Mouse (Mus musculus) MEL (cell line): ENCODE data around the gene Sgcd. TPM values are rescaled to one million over a fixed set of nuclear protein-coding genes. Genes with fewer than 3 reads are reported as not detected.

Experiments
- DNase-seq: peaks from one replicate; pipeline ENCODE4 v3.0.0; 2011; ENCODE audit warnings: low read depth, low spot score
- H3K27ac ChIP-seq: 2 replicates; pipeline ENCODE4 v1.5.1; 2012; ENCODE audit warnings: low read depth, mild to moderate bottlenecking, control low read depth, low read length, moderate library complexity; ENCODE audit not compliant: control insufficient read depth
- H3K27me3 ChIP-seq, 2 experiments: fragments of 150-350 bp in 1 of 2; sonication (generic) in 1 of 2; 2 replicates each; pipeline ENCODE4 v1.6.1; 2012; ENCODE audit warnings: low read length in 2 of 2, mild to moderate bottlenecking in 2 of 2, improper control_type of control experiment in 1 of 2, moderate library complexity in 1 of 2; ENCODE audit not compliant: insufficient read depth in 2 of 2, control insufficient read depth in 1 of 2
- H3K36me3 ChIP-seq, 2 experiments: 2 replicates each; pipeline ENCODE4 v1.6.1; 2012 to 2014; ENCODE audit warnings: low read length in 2 of 2, improper control_type of control experiment in 1 of 2, inconsistent platforms in 1 of 2, mild to moderate bottlenecking in 1 of 2; ENCODE audit not compliant: insufficient read depth in 2 of 2, control insufficient read depth in 1 of 2
- H3K4me1 ChIP-seq, 2 experiments: fragments of 150-350 bp in 1 of 2; sonication (generic) in 1 of 2; 2 replicates each; pipeline ENCODE4 v1.6.1; 2012; ENCODE audit warnings: low read length in 2 of 2, improper control_type of control experiment in 1 of 2, mild to moderate bottlenecking in 1 of 2; ENCODE audit not compliant: insufficient read depth in 2 of 2, control insufficient read depth in 1 of 2
- H3K4me3 ChIP-seq, 2 experiments: fragments of 150-350 bp in 1 of 2; sonication (generic) in 1 of 2; 2 replicates each; pipeline ENCODE4 v1.5.1; 2012; ENCODE audit warnings: low read depth in 2 of 2, low read length in 2 of 2, mild to moderate bottlenecking in 2 of 2, moderate library complexity in 2 of 2, control low read depth in 1 of 2, improper control_type of control experiment in 1 of 2; ENCODE audit not compliant: control insufficient read depth in 1 of 2, insufficient read depth in 1 of 2
- H3K79me2 ChIP-seq: 2 replicates; pipeline ENCODE4 v1.6.1; 2012; ENCODE audit warnings: mild to moderate bottlenecking, low read length, moderate library complexity; ENCODE audit not compliant: control insufficient read depth, poor library complexity, insufficient read depth
- H3K9ac ChIP-seq: 2 replicates; pipeline ENCODE4 v1.6.1; 2012; ENCODE audit warnings: low read depth, mild to moderate bottlenecking, control low read depth, low read length, moderate library complexity; ENCODE audit not compliant: control insufficient read depth, poor library complexity, severe bottlenecking
- H3K9me3 ChIP-seq: fragments of 150-350 bp; sonication (generic); replicated peaks from 2 replicates; pipeline ENCODE4 v1.6.1; 2012; ENCODE audit warnings: mild to moderate bottlenecking, low read length, improper control_type of control experiment, moderate library complexity; ENCODE audit not compliant: insufficient read depth
- BHLHE40 ChIP-seq: IDR thresholded peaks from 2 replicates; pipeline ENCODE4 v1.6.1; 2012; ENCODE audit warnings: low read depth, mild to moderate bottlenecking, inconsistent platforms, low read length, improper control_type of control experiment, borderline replicate concordance
- CHD2 ChIP-seq: IDR thresholded peaks from 2 replicates; pipeline ENCODE4 v1.6.1; 2011; ENCODE audit warnings: low read length, improper control_type of control experiment
- CTCF ChIP-seq, 3 experiments: IDR thresholded peaks in 2 of 3; conservative IDR thresholded peaks in 1 of 3; 2 replicates each; pipeline ENCODE4 v1.5.1; 2011 to 2012; ENCODE audit warnings: low read length in 3 of 3, low read depth in 2 of 3, mild to moderate bottlenecking in 2 of 3, improper control_type of control experiment in 1 of 3, inconsistent platforms in 1 of 3, mixed read lengths in 1 of 3, moderate library complexity in 1 of 3; ENCODE audit not compliant: control insufficient read depth in 1 of 3, insufficient read depth in 1 of 3, poor library complexity in 1 of 3, severe bottlenecking in 1 of 3
- E2F4 ChIP-seq: IDR thresholded peaks from 2 replicates; pipeline ENCODE4 v1.6.1; 2011; ENCODE audit warnings: low read depth, low read length, improper control_type of control experiment, borderline replicate concordance
- ELF1 ChIP-seq: IDR thresholded peaks from 2 replicates; pipeline ENCODE4 v1.6.1; 2014; ENCODE audit warnings: low read depth, mild to moderate bottlenecking, inconsistent platforms, low read length, improper control_type of control experiment, moderate library complexity
- GABPA ChIP-seq: IDR thresholded peaks from 2 replicates; pipeline ENCODE4 v1.6.1; 2012; ENCODE audit warnings: low read depth, mild to moderate bottlenecking, inconsistent platforms, low read length, improper control_type of control experiment, moderate library complexity
- HCFC1 ChIP-seq: IDR thresholded peaks from 2 replicates; pipeline ENCODE4 v1.6.1; 2012; ENCODE audit warnings: low read depth, mild to moderate bottlenecking, inconsistent platforms, low read length, improper control_type of control experiment, moderate library complexity
- MAFK ChIP-seq: IDR thresholded peaks from 2 replicates; pipeline ENCODE4 v1.6.1; 2011; ENCODE audit warnings: low read depth, mild to moderate bottlenecking, low read length, improper control_type of control experiment, borderline replicate concordance
- MAX ChIP-seq: IDR thresholded peaks from 2 replicates; pipeline ENCODE4 v1.6.1; 2011; ENCODE audit warnings: low read length, improper control_type of control experiment
- MEF2A ChIP-seq: IDR thresholded peaks from 2 replicates; pipeline ENCODE4 v1.6.1; 2014; ENCODE audit warnings: low read depth, mild to moderate bottlenecking, inconsistent platforms, low read length, improper control_type of control experiment; ENCODE audit not compliant: poor library complexity, insufficient replicate concordance, severe bottlenecking; ENCODE audit errors: extremely low read depth
- MXI1 ChIP-seq: IDR thresholded peaks from 2 replicates; pipeline ENCODE4 v1.6.1; 2011; ENCODE audit warnings: mild to moderate bottlenecking, low read depth, low read length, improper control_type of control experiment
- MYC ChIP-seq: IDR thresholded peaks from 2 replicates; pipeline ENCODE4 v1.6.1; 2011; ENCODE audit warnings: low read depth, mild to moderate bottlenecking, low read length, improper control_type of control experiment, moderate library complexity
- NELFE ChIP-seq: IDR thresholded peaks from 2 replicates; pipeline ENCODE4 v1.6.1; 2011; ENCODE audit warnings: low read depth, low read length, improper control_type of control experiment
- NRF1 ChIP-seq: IDR thresholded peaks from 2 replicates; pipeline ENCODE4 v1.6.1; 2014; ENCODE audit warnings: low read depth, mild to moderate bottlenecking, inconsistent platforms, low read length, improper control_type of control experiment, moderate library complexity; ENCODE audit not compliant: poor library complexity, insufficient read depth, severe bottlenecking
- POLR2A ChIP-seq, 2 experiments: IDR thresholded peaks; 2 replicates each; pipeline ENCODE4 v1.6.1; 2011 to 2012; ENCODE audit warnings: low read length in 2 of 2, mild to moderate bottlenecking in 2 of 2, control low read depth in 1 of 2, improper control_type of control experiment in 1 of 2, low read depth in 1 of 2, moderate library complexity in 1 of 2; ENCODE audit not compliant: control insufficient read depth in 1 of 2, insufficient read depth in 1 of 2, poor library complexity in 1 of 2
- POLR2AphosphoS2 ChIP-seq: IDR thresholded peaks from 2 replicates; pipeline ENCODE4 v1.6.1; 2011; ENCODE audit warnings: low read length, improper control_type of control experiment
- TCF12 ChIP-seq: IDR thresholded peaks from 2 replicates; pipeline ENCODE4 v1.6.1; 2014; ENCODE audit warnings: low read depth, mild to moderate bottlenecking, inconsistent platforms, low read length, improper control_type of control experiment, moderate library complexity
- USF2 ChIP-seq, 2 experiments: IDR thresholded peaks; 2 replicates each; pipeline ENCODE4 v1.6.1; 2011 to 2012; ENCODE audit warnings: improper control_type of control experiment in 2 of 2, low read length in 2 of 2, borderline replicate concordance in 1 of 2, inconsistent platforms in 1 of 2, low read depth in 1 of 2, mild to moderate bottlenecking in 1 of 2; ENCODE audit not compliant: insufficient read depth in 1 of 2
- ZC3H11A ChIP-seq: IDR thresholded peaks from 2 replicates; pipeline ENCODE4 v1.6.1; 2012; ENCODE audit warnings: low read depth, mild to moderate bottlenecking, inconsistent platforms, low read length, improper control_type of control experiment
- ZKSCAN1 ChIP-seq: IDR thresholded peaks from 2 replicates; pipeline ENCODE4 v1.6.1; 2012; ENCODE audit warnings: low read depth, mild to moderate bottlenecking, inconsistent platforms, low read length, improper control_type of control experiment, moderate library complexity
- ZNF384 ChIP-seq: IDR thresholded peaks from 2 replicates; pipeline ENCODE4 v1.6.1; 2012; ENCODE audit warnings: low read depth, mild to moderate bottlenecking, inconsistent platforms, low read length, improper control_type of control experiment
- polyA plus RNA-seq, 2 experiments: library from polyadenylated mRNA; stranded (reverse) in 1 of 2; unstranded in 1 of 2; fragments of >175 nt in 1 of 2; fragments of >200 nt in 1 of 2; gene quantifications; 2 replicates each; pipeline versions ENCODE4 v1.2.1 to v1.2.4; 2012; ENCODE audit warnings: low replicate concordance in 2 of 2, low read depth in 1 of 2; ENCODE audit not compliant: insufficient read length in 2 of 2, insufficient read depth in 1 of 2, missing spikeins in 1 of 2
- total RNA-seq: library from RNA; depleted of rRNA; stranded (reverse); fragments of 300-350 nt; gene quantifications from 2 replicates; pipeline ENCODE4 v1.2.3, GENCODE M21; 2012

Gene Sgcd
- total and polyA plus RNA-seq, 3 experiments = not detected

DNA sequence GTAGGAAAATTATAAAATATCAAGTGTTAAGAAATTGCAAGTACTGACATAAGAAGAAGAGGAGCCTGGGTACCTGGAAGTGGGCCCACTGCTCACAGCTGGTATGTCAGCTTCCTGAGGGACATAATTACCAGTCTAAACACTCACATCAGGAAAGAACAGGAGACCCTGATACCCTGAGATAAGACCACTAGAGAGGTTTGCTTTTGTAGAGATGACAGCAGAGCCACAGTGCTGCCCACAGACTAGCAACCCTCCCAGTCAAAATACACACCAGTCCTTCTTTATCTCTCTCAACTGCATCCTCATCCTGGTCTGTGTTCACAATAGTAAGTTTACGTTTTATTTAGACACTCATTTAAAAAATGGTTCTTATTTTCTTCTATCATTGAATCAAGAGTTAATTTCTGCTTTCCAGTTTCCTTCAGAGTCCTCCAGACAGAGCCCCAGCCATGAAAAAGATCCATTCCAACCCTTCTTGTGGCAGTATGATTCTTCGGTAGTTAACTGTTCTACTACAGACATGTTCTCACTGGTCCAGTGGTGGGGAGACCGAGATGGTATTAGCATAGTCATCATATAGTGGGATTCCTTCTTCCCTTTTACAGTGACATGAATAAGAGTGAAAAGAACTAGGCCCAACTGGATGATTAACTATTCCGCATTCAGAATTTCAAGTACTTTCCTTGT lies 211.4 kb downstream of the Sgcd start:
- H3K9ac ChIP-seq = no peak overlapping the region
- H3K4me1 ChIP-seq = no peaks in the 10 kb centered on the region
- no peak overlapping the region for H3K27ac ChIP-seq
- no peaks in the 10 kb centered on the region for H3K27me3 ChIP-seq
- H3K36me3 ChIP-seq = no peaks in the 10 kb centered on the region
- no peak overlapping the region for H3K4me3 ChIP-seq
- no peaks in the 10 kb centered on the region for H3K79me2 ChIP-seq
- no peak for DNase-seq
- H3K9me3 ChIP-seq = no peaks in the 10 kb centered on the region
- no peak for TF ChIP-seq CHD2
- no peak for TF ChIP-seq ZNF384
- TF ChIP-seq NELFE = no peak
- no peak for TF ChIP-seq ELF1
- TF ChIP-seq CTCF (IDR thresholded peaks at IDR 0.05 in 2 of 3, conservative IDR thresholded peaks at IDR 0.05 in 1 of 3; ENCODE audit: control insufficient read depth in 1 of 3, insufficient read depth in 1 of 3, low read depth in 2 of 3, low read length in 3 of 3, poor library complexity in 1 of 3, severe bottlenecking in 1 of 3) = no peak
- TF ChIP-seq NRF1 = no peak
- no peak for TF ChIP-seq USF2 (IDR thresholded peaks at IDR 0.05; ENCODE audit: borderline replicate concordance in 1 of 2, insufficient read depth in 1 of 2, low read depth in 1 of 2, low read length in 2 of 2)
- no peak for TF ChIP-seq MEF2A
- TF ChIP-seq BHLHE40 = no peak
- no peak for TF ChIP-seq HCFC1
- TF ChIP-seq GABPA = no peak

DNA sequence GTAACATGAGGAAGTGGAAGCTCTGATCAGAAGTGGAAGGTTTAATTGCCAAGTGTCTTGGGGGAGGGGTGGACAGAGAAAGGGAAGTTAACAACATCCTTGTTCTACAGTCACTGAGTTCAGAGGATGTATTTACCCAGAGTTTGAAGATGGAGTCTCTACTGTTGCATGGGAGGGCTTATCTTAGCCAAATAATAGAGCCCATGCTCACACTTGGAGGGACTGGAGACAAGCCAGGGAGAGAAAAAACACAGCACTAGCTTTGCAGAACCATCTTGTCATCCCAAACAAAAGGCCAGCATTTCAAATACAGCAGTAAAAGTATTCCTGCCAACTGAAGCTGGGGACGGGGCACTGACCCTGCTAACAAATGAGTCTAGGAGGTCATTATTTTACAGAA lies 212.8 kb downstream of the Sgcd start:
- Histone ChIP-seq H3K4me3 (no peak overlapping the region), H3K9me3 (no peaks in the 10 kb centered on the region), H3K27me3 (no peaks in the 10 kb centered on the region), H3K27ac (no peak overlapping the region), H3K36me3 (no peaks in the 10 kb centered on the region), H3K79me2 (no peaks in the 10 kb centered on the region), H3K4me1 (no peaks in the 10 kb centered on the region), H3K9ac (no peak overlapping the region)
- DNase-seq = peak; percentile 4
- TF ChIP-seq E2F4 = no peak
- TF ChIP-seq ZKSCAN1 = no peak
- no peak for TF ChIP-seq MXI1
- no peak for TF ChIP-seq MYC
- TF ChIP-seq ZC3H11A = no peak
- TF ChIP-seq TCF12 = no peak
- TF ChIP-seq HCFC1 = no peak
- TF ChIP-seq MAFK = no peak
- TF ChIP-seq MEF2A = no peak
- TF ChIP-seq NRF1 = no peak
- no peak for TF ChIP-seq POLR2AphosphoS2
- no peak for TF ChIP-seq CTCF (IDR thresholded peaks at IDR 0.05 in 2 of 3, conservative IDR thresholded peaks at IDR 0.05 in 1 of 3; ENCODE audit: control insufficient read depth in 1 of 3, insufficient read depth in 1 of 3, low read depth in 2 of 3, low read length in 3 of 3, poor library complexity in 1 of 3, severe bottlenecking in 1 of 3)
- no peak for TF ChIP-seq CHD2
- no peak for TF ChIP-seq POLR2A (IDR thresholded peaks at IDR 0.05; ENCODE audit: control insufficient read depth in 1 of 2, insufficient read depth in 1 of 2, low read depth in 1 of 2, low read length in 2 of 2, poor library complexity in 1 of 2)
- no peak for TF ChIP-seq MAX
